27 mouse cellular contexts compared by ENCODE assay signal in genomic region chr5:5844312-5844711, GRCm38 (mm10).
DNase-seq lines count a peak whose midpoint lies in the region; ATAC-seq and TF ChIP-seq lines count a peak whose summit lies in the region.
"Had no signal": no experiment of that assay in that cellular context is flagged by ENCODE, and none has a peak within 500 bp of the region (broad histone marks: within the 10 kb centered on the region; RNA-seq: fewer than 3 reads in every experiment).

No protein-coding gene starts in this region.

- no peak overlapping the region for H3K4me3 ChIP-seq in kidney, embryonic 14.5 days (ENCODE audit: low read length)
- H3K4me3 ChIP-seq in kidney, embryonic 16.5 days (ENCODE audit: low read length), result no peak overlapping the region
- no peak overlapping the region for H3K4me3 ChIP-seq in forebrain, postnatal 0 days (ENCODE audit: low read depth, low read length)
- H3K4me3 ChIP-seq in midbrain, embryonic 11.5 days (ENCODE audit: low read depth, low read length), result no peak overlapping the region
- H3K4me3 ChIP-seq: embryonic facial prominence, embryonic 10.5 days; embryonic facial prominence, embryonic 13.5 days; erythroblast, embryonic 14.5 days; forebrain, embryonic 12.5 days; forebrain, embryonic 15.5 days; heart, adult 2 months; heart, embryonic 10.5 days; heart, embryonic 13.5 days; hindbrain, embryonic 15.5 days had no signal

- H3K9ac ChIP-seq in kidney, embryonic 14.5 days (ENCODE audit: low read depth, low read length), result no peak overlapping the region
- H3K9ac ChIP-seq in kidney, embryonic 16.5 days (replicated peaks; ENCODE audit: low read length), result no peak overlapping the region
- no peak overlapping the region for H3K9ac ChIP-seq in forebrain, postnatal 0 days
- H3K9ac ChIP-seq in midbrain, embryonic 11.5 days (ENCODE audit: low read length), result no peak overlapping the region
- H3K9ac ChIP-seq: embryonic facial prominence, embryonic 13.5 days; forebrain, embryonic 12.5 days; forebrain, embryonic 15.5 days; heart, embryonic 13.5 days; hindbrain, embryonic 15.5 days had no signal

- no peaks in the 10 kb centered on the region for H3K9me3 ChIP-seq in kidney, embryonic 14.5 days (ENCODE audit: control insufficient read depth, low read length)
- no peaks in the 10 kb centered on the region for H3K9me3 ChIP-seq in kidney, embryonic 16.5 days (ENCODE audit: low read length)
- H3K9me3 ChIP-seq in forebrain, postnatal 0 days (ENCODE audit: low read length), result no peaks in the 10 kb centered on the region
- no peaks in the 10 kb centered on the region for H3K9me3 ChIP-seq in midbrain, embryonic 11.5 days (ENCODE audit: control insufficient read depth, low read length)
- H3K9me3 ChIP-seq: embryonic facial prominence, embryonic 10.5 days; embryonic facial prominence, embryonic 13.5 days; forebrain, embryonic 12.5 days; forebrain, embryonic 15.5 days; heart, embryonic 10.5 days; heart, embryonic 13.5 days; hindbrain, embryonic 15.5 days had no signal

- H3K27me3 ChIP-seq in kidney, embryonic 14.5 days (ENCODE audit: control insufficient read depth, insufficient read depth, low read length), result no peaks in the 10 kb centered on the region
- H3K27me3 ChIP-seq in kidney, embryonic 16.5 days (ENCODE audit: insufficient read depth, low read length), result no peaks in the 10 kb centered on the region
- H3K27me3 ChIP-seq in forebrain, postnatal 0 days (ENCODE audit: insufficient read depth, low read length), result no peaks in the 10 kb centered on the region
- H3K27me3 ChIP-seq in midbrain, embryonic 11.5 days (ENCODE audit: control insufficient read depth, insufficient read depth, low read length), result no peaks in the 10 kb centered on the region
- H3K27me3 ChIP-seq: embryonic facial prominence, embryonic 13.5 days; forebrain, embryonic 12.5 days; forebrain, embryonic 15.5 days; heart, embryonic 13.5 days; hindbrain, embryonic 15.5 days had no signal

- no peak for TF ChIP-seq CTCF in forebrain, postnatal 0 days (IDR thresholded peaks at IDR 0.05; ENCODE audit: low read depth)

- DNase-seq in kidney, adult 8-10 months, result peak; percentile 0 to 4
- DNase-seq in kidney, postnatal 10 days, result no peak
- no peak for DNase-seq in forebrain, postnatal 0 days
- DNase-seq in midbrain, embryonic 11.5 days (ENCODE audit: low spot score, missing footprints), result no peak
- DNase-seq: adrenal gland, adult 2 months; adrenal gland, postnatal 25 days; cerebellum, adult 11-12 months; cerebellum, adult 8-10 months; cerebellum, postnatal 10 days; cerebellum, postnatal 36 days; embryo, embryonic 11 days; gastrocnemius, postnatal 10 days; gastrocnemius, postnatal 36 days; heart, adult 2 months; heart, postnatal 14 days; heart, postnatal 4 days had no signal

- H3K4me1 ChIP-seq in kidney, embryonic 14.5 days (ENCODE audit: control insufficient read depth, insufficient read depth, low read length), result no peaks in the 10 kb centered on the region
- H3K4me1 ChIP-seq in kidney, embryonic 16.5 days (ENCODE audit: insufficient read depth, low read length), result no peaks in the 10 kb centered on the region
- no peaks in the 10 kb centered on the region for H3K4me1 ChIP-seq in forebrain, postnatal 0 days (ENCODE audit: insufficient read depth)
- no peaks in the 10 kb centered on the region for H3K4me1 ChIP-seq in midbrain, embryonic 11.5 days (ENCODE audit: control insufficient read depth, insufficient read depth, low read length)
- H3K4me1 ChIP-seq: embryonic facial prominence, embryonic 10.5 days; embryonic facial prominence, embryonic 13.5 days; forebrain, embryonic 12.5 days; forebrain, embryonic 15.5 days; heart, embryonic 10.5 days; heart, embryonic 13.5 days had no signal

- H3K27ac ChIP-seq in kidney, embryonic 14.5 days (ENCODE audit: low read depth, low read length), result no peak overlapping the region
- H3K27ac ChIP-seq in kidney, embryonic 16.5 days (ENCODE audit: low read length), result no peak overlapping the region
- H3K27ac ChIP-seq in forebrain, postnatal 0 days (ENCODE audit: low read depth, low read length), result no peak overlapping the region
- no peak overlapping the region for H3K27ac ChIP-seq in midbrain, embryonic 11.5 days (ENCODE audit: low read depth, low read length)
- H3K27ac ChIP-seq: embryonic facial prominence, embryonic 10.5 days; embryonic facial prominence, embryonic 13.5 days; forebrain, embryonic 12.5 days; forebrain, embryonic 15.5 days; heart, adult 2 months; heart, embryonic 10.5 days; heart, embryonic 13.5 days; hindbrain, embryonic 15.5 days had no signal

- WGBS in kidney, embryonic 14.5 days, result 55% methylated on average over 3 of the region's 3 CpGs
- 51% methylated on average over 3 of the region's 3 CpGs for WGBS in kidney, embryonic 16.5 days
- WGBS in forebrain, postnatal 0 days, result 91% methylated on average over 3 of the region's 3 CpGs
- 87% methylated on average over 3 of the region's 3 CpGs for WGBS in midbrain, embryonic 11.5 days

- H3K36me3 ChIP-seq in kidney, embryonic 14.5 days (ENCODE audit: control insufficient read depth, insufficient read depth, low read length), result no peaks in the 10 kb centered on the region
- no peaks in the 10 kb centered on the region for H3K36me3 ChIP-seq in kidney, embryonic 16.5 days (ENCODE audit: insufficient read depth, low read length)
- H3K36me3 ChIP-seq in forebrain, postnatal 0 days (ENCODE audit: insufficient read depth), result no peaks in the 10 kb centered on the region
- H3K36me3 ChIP-seq in midbrain, embryonic 11.5 days (ENCODE audit: control insufficient read depth, insufficient read depth, low read length), result no peaks in the 10 kb centered on the region
- H3K36me3 ChIP-seq: embryonic facial prominence, embryonic 10.5 days; embryonic facial prominence, embryonic 13.5 days; forebrain, embryonic 12.5 days; forebrain, embryonic 15.5 days; heart, embryonic 10.5 days; heart, embryonic 13.5 days; hindbrain, embryonic 15.5 days had no signal

- no peak overlapping the region for H3K4me2 ChIP-seq in kidney, embryonic 14.5 days (replicated peaks; ENCODE audit: low read depth, low read length)
- H3K4me2 ChIP-seq in kidney, embryonic 16.5 days (replicated peaks; ENCODE audit: low read depth, low read length), result no peak overlapping the region
- H3K4me2 ChIP-seq in forebrain, postnatal 0 days (ENCODE audit: low read depth), result no peak overlapping the region
- H3K4me2 ChIP-seq in midbrain, embryonic 11.5 days, result no peak overlapping the region
- H3K4me2 ChIP-seq: embryonic facial prominence, embryonic 13.5 days; forebrain, embryonic 12.5 days; forebrain, embryonic 15.5 days; heart, embryonic 13.5 days; hindbrain, embryonic 15.5 days had no signal

- ATAC-seq in kidney, embryonic 14.5 days (ENCODE audit: low FRiP score, low TSS enrichment), result 0 out of 2 replicates have a peak, but pooled peaks have one; percentile 46
- peak; percentile 77; the same call in 1 of the 2 replicates for ATAC-seq in kidney, embryonic 16.5 days (ENCODE audit: low FRiP score, low TSS enrichment)
- ATAC-seq in forebrain, postnatal 0 days, result no peak
- no peak for ATAC-seq in midbrain, embryonic 11.5 days (ENCODE audit: low FRiP score)
- ATAC-seq: CD4-positive, CD25-positive, alpha-beta regulatory T cell, adult 4 months; forebrain, embryonic 15.5 days had no signal

Comparison
In these comparisons a context has a peak if more than half of its experiments do, and no peak if none do; other contexts are left out.
1. DNase-seq: peak in kidney, adult 8-10 months (2 of 2); none in kidney, postnatal 10 days (single experiment), forebrain, postnatal 0 days (single experiment) and midbrain, embryonic 11.5 days (single experiment).
2. ATAC-seq: peak in kidney, embryonic 14.5 days (single experiment) and kidney, embryonic 16.5 days (single experiment); none in forebrain, postnatal 0 days (single experiment) and midbrain, embryonic 11.5 days (single experiment).